Mouse (Mus musculus) neutrophil, adult 5-6 weeks (primary cell): ENCODE data around the gene Dpp6. TPM values are rescaled to one million over a fixed set of nuclear protein-coding genes. Genes with fewer than 3 reads are reported as not detected.

ENCODE experiments used
- ATAC-seq: fragments of 151-379, 151-347 bp; 2 replicates; pipeline ENCODE4 v1.8.0; 2017; ENCODE audit warnings: mild to moderate bottlenecking, moderate TSS enrichment; ENCODE audit not compliant: insufficient number of reproducible peaks, poor library complexity, low FRiP score, severe bottlenecking; ENCODE audit errors: extremely low read depth
- total RNA-seq: library from RNA; stranded (forward); fragments of 200-1000 nt; gene quantifications from 2 replicates; pipeline ENCODE4 v1.2.3, GENCODE M21; 2017

Dpp6 gene
- total RNA-seq, 1 experiment from 2014 or later: not detected

DNA sequence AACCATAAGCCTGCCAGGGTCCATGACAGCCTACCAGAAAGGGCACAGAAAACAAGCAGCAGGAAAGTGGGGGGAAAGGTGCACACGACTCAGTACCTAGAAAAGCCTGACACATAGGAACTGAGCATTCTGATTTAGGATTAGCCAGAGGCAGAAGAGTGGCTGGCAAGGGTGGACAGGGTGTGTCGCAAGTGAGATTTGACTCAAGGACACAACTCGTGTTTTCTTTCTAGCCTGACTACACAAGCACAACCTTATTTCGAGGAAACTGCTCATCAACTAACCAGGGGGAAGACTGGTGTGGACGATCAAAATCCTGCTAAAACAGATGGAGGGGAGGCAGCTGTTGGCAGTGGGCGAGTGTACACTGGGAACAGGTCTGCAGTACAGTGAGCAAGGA, 922.2 kb downstream of the Dpp6 start:
- ATAC-seq: no peak

DNA sequence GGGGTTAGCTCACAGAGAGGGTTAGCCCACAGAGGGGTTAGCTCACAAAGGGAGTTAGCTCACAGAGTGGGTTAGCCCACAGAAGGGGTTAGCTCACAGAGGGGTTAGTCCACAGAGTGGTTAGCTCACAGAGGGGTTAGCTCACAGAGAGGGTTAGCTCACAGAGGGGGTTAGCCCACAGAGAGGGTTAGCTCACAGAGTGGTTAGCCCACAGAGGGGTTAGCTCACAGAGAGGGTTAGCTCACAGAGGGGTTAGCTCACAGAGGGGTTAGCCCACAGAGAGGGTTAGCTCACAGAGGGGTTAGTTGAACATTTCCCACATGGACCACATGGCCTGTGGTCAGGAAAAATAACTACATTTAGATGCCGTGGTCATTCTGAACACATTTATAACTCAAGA, 927.9 kb downstream of the Dpp6 start:
- no peak for ATAC-seq

DNA sequence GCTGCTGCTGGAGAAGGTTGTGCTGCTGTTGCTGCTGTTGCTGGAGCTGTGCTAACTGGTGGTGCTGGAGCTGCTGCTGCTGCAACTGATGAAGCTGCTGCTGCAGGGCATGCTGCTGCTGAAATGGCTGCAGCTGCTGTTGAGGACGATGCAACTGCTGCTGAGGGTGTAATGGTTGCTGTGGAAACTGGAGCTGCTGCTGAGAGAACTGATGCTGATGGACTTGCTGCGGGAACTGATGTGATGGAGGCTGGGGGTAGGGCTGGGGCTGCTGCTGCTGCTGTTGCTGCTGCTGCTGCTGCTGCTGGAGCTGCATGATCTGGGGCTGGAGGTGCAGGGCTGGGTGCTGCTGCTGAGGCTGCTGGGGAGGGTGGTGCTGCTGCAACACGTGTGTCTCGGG, 948.8 kb downstream of the Dpp6 start:
- ATAC-seq: no peak

- ATAC-seq: no peak
These were observed 950.9 kb downstream of the Dpp6 start for GRCm38 (mm10) chr5:27767948-27768347.
